ENCODE assay signal across 8 mouse cellular contexts in genomic region chr1:52955102-52955501, GRCm38 (mm10).
DNase-seq lines count a peak whose midpoint lies in the region; ATAC-seq lines count a peak whose summit lies in the region.

No protein-coding gene starts in this region.

- intact Hi-C loops in heart, postnatal 10 days (cut with DNase I) = loop anchor here (1.0 to 10.0 kb wide), 2 partner anchors 200 to 307 kb away; no protein-coding TSS in a partner anchor
- intact Hi-C loops in heart, postnatal 25 days (cut with DNase I) = loop anchor here (5.0 kb wide), 1 partner anchor 308 kb away; no protein-coding TSS in a partner anchor

- peak; percentile 25 to 64 for DNase-seq in heart, postnatal 10 days
- DNase-seq in heart, postnatal 25 days (ENCODE audit: low spot score) = no peak
- DNase-seq in A20 (ENCODE audit: low read depth, low spot score) = peak; percentile 55
- peak; percentile 31 for DNase-seq in MN1 (ENCODE audit: low spot score)
- DNase-seq in cerebellum, postnatal 25 days = peak; percentile 53 to 77
- DNase-seq in layer of hippocampus, postnatal 10 days (ENCODE audit: low spot score in 2 of 2) = peak; percentile 34 to 57
- peak; percentile 56 for DNase-seq in right cerebral cortex, adult 18-20 months

- no peak for ATAC-seq in monocyte, adult 5-6 weeks (replicated peaks; ENCODE audit: insufficient number of reproducible peaks, low FRiP score, low TSS enrichment, poor library complexity, severe bottlenecking)
